Mouse (Mus musculus): ENCODE measurements around the gene Mpv17. TPM values are rescaled to one million over a fixed set of nuclear protein-coding genes. Genes with fewer than 3 reads are reported as not detected.
A peak's percentile ranks its signal among the peaks of the same experiment; 100 is the strongest.

Gene Mpv17
- total RNA-seq, 2 experiments from 2014 or later, result 43.4 to 51.8 TPM

DNA sequence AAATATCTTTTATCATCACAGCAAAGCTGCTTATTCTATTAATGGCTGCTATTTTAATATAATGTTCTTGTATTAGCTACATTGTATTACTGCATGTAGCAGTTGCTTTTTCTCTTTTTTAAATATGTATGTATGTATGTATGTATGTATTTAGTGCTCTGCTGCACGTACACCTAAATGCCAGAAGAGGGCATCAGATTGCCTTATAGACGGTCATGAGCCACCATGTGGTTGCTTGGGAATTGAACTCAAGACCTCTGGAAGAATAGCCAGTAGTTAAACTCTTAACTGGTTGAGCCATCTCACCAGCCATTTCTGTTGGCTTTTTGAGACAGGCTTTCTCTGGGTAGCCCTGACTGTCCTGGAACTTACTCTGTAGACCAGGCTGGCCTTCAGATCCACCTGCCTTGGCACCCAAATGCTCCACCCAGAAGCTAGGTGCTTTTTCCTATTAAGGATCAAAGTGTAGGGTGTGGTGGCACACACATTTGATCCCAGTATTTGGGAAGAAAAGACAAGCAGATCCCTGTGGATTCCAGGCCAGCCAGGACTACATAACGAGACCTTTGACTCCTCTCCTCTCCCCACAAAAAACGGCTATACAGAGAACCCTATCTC is 34.3 kb upstream of the Mpv17 start:
- no peak for DNase-seq (ENCODE audit: low spot score in 2 of 2)

- DNase-seq (ENCODE audit: low spot score in 2 of 2), result no peak
Observed at GRCm38 (mm10) chr5:31183678-31184077, 29.6 kb upstream of the Mpv17 start.

DNA sequence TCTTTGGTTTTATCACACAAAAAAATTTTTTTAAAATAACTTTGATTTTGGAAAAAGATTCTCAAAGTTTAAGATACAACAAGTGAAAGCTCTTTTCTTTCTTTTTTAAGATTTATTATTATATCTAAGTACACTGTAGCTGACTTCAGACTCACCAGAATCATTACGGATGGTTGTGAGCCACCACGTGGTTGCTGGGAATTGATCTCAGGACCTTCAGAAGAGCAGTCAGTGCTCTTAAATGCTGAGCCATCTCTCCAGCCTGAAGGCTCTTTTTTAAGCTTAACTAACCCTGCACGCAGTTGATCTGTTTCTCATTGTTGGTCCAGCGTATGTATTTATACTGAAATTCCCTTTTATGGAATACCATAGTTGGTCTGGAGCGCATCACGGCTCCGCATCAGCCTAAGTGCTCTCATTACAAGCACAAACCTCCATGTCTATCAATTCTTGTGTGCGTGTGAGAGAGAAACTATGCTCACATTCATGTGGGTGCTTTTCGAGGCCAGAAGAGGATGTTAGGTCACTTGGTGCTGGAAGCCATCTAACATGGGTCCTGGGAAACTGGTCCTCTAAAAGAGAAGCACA is 27.2 kb upstream of the Mpv17 start:
- no peak for DNase-seq (ENCODE audit: low spot score in 2 of 2)

DNA sequence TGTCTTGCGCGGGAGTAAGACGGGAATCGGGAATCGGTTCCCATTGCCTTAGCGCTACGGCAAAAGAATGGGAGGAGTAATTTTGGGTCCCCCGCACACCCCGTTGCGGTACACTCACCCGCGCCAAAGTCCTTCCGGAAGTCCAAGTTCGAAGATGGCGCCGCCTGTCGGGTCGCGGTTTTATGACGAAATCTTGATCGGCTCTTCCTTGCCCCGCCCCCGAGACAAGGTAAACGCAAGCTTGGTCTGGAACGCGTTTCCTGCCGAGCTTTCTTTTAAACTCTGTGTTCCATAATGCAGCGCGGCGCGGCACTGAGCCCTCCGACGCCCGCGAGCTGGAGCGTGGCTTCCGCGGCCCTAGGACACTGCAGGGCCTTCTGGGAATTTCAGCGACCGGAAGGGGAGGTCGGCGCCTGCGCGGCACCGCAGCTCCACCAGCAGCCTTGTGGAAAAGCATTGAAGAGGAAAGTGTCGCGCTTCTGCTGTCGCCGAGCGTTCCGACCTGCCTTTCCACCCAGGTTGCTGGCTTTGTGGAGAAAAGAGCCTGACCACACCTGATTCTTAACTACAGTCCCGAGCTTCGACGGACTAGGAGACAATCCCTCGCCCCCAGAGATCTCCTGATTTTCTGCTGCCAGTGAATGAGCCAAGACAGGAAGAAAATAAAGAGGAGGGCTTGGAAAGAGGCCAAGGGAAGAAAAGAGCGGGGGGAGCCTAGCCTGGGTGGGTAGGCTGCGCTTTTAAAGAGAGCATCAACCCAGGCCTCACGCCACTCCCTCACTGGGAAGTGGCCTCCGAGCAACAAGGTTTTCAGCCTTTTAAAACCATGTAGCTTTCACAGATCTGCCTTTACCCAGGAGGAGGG is 25.9 kb upstream of the Mpv17 start, which contains the start of the genes Gm29609 and Gtf3c2:
Gm29609 (minus strand) TSS at position 146 of the 865 bp plus-strand sequence.
Gtf3c2 (minus strand) TSS at position 379 of the 865 bp plus-strand sequence.
- DNase-seq (ENCODE audit: low spot score in 2 of 2), result peak; percentile 87 to 95

DNA sequence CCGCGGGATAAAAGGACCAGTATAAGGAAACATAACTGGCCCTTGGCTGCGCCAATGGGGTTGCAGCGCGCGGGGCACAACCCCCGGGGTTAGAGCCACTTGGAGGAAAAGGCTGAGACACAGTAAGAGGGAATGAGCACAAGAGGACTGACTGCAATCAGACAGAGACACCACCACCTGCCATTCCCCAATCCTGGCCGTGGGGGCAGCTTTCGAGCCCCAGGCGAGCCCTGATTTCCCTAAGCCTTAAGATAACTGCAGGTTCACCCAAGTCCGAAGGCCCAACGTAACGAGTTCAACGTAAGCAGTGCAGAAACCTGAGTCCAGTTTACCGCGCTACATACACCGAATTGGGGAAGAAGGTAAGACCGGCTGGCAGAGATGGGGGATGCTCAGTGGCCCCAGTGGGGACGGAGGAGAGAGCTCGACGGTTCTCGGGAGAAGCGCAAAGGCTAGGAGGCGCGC is 25.3 kb upstream of the Mpv17 start:
- DNase-seq (ENCODE audit: low spot score in 2 of 2), result no peak

DNA sequence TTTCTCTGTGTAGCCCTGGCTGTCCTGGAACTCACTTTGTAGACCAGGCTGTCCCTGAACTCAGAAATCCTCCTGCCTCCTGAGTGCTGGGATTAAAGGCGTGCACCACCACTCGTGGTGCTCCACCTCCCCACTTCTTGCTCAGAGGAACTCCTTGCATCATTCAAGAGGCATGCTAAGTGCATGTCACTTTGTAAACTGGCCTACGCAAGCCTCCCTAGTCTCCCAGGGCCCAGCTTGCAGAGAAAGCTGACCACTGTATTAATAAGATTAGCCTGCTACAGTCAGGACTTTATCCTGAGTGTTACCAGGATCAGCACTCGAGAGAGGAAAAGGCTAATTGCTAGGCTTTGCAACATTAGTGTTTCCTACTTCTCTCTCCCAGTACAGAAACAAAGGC is 14.6 kb upstream of the Mpv17 start:
- no peak for DNase-seq (ENCODE audit: low spot score in 2 of 2)

DNA sequence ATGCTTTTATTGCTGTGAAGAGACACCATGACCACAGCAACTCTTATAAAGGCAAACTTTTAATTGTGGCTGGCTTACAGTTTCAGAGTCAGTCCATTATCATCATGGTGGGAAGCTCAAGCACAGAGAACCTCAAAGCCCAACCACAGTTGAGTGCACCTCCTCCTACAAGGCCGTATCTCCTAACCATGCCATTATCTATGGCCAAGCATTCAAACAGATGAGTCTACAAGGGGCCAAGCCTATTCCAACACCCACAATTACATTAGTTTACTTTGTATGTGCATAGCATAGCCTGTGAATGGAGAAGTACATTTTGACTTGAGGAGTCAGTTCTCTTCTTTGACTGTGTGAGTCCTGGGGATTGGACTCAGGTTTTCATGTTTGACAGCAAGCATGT is 10.8 kb upstream of the Mpv17 start:
- DNase-seq (ENCODE audit: low spot score in 2 of 2), result no peak

DNA sequence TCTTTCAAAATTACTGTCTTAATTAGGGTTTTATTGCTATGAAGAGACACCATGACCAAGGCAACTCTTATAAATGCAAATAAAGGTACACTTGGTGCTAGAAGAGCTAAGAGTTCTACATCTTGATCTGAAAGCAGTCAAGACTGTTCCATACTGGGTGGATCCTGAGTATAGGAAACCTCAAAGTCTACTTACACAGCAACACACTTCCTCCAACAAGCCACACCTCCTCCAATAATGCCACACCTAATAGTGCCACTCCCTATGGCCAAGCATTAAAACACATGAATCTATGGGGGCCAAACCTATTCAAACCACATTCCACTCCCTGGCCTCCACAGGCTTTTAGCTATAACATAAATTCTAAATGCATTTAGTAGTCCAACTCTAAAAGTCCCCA is 8.4 kb upstream of the Mpv17 start:
- DNase-seq (ENCODE audit: low spot score in 2 of 2), result no peak

- DNase-seq (ENCODE audit: low spot score in 2 of 2), result peak in 1 of 2 experiments; percentile 27
Observed at GRCm38 (mm10) chr5:31153516-31154151, 417 bp downstream of the Mpv17 start.

- no peak for DNase-seq (ENCODE audit: low spot score in 2 of 2)
Observed at GRCm38 (mm10) chr5:31151746-31152145, 2.3 kb downstream of the Mpv17 start.

DNA sequence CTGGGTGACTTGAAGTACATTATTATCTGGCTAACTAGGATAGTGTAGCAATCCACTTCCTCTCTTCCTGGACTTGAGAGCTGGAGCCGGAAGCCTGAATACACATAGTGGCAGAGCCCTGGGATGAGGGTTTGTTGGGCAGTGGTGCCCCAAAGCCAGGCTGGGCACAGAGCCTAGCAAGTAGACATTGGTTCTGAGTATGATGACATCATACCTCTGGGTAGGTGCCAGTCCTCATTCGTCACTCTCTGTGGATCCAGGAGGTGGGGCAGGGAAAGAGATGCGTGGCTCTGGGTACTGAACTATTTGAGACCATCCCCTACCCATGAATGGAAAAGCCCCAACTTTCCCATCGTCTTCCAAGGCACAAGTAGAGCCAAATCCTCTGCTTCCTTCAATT is 4.3 kb downstream of the Mpv17 start:
- DNase-seq (ENCODE audit: low spot score in 2 of 2), result no peak

GRCm38 (mm10) chr5:31138968-31139425 is 15.1 kb downstream of the Mpv17 start:
- DNase-seq (ENCODE audit: low spot score in 2 of 2), result no peak

DNA sequence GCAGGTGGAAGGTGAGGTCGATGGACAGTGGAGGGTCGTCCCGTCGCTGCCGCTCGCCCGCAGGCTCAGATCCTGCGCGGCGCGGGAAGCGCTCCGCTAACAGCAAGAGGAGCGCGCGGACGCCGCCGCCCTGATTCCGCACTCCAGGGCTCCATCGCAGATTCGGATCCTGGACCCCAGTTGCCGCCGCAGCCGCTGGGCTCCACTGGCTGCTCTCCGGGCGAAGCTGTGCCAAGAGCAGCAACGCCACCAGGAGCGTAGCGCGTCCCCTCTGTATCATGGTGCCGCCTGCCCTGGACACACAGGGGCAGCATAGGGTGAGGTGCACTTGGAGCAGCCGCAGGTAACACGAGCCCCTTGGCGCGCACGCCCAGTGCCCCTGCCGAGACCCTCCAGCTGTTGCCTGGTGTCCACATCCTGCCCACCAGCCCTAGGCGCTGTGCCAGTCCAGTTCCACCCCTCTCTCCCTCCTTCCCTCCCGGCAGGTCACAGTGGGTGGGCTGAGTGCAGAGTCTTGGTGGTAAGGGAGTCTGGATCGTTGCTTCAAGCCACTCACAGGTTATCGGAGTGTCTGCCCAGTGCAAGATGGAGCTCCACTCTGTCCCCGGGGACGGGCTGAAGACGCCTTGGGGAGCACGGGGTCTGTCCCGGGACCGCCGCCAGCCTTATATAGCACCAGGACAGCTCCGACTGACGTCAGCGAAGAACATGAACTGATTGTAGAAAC is 15.6 kb downstream of the Mpv17 start, which contains the start of gene Ucn:
Ucn (minus strand) TSS at position 589 of the 727 bp plus-strand sequence.
- DNase-seq (ENCODE audit: low spot score in 2 of 2), result no peak

DNA sequence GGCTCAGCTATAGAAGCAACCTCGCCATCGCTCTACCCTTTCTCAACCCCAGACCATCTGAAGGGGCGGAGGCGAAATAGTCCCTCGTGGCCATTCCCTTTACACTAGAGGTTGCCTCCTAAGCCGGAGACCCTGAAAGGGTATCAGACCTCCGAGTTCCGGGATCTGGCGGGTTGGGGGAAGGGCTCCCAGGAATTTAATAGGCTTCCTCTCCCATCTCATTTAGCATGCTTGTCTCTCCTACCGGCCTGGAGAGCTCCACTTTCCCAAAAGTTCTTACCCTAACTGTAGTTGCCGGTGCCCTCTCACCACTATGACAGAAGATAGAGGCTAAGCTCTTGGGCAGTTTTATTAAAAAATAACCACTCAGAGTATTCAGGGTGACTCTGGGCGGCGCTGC is 16.4 kb downstream of the Mpv17 start:
- DNase-seq (ENCODE audit: low spot score in 2 of 2), result no peak

GRCm38 (mm10) chr5:31136730-31137424 is 17.2 kb downstream of the Mpv17 start:
- DNase-seq (ENCODE audit: low spot score in 2 of 2), result no peak

- no peak for DNase-seq (ENCODE audit: low spot score in 2 of 2)
Observed at GRCm38 (mm10) chr5:31126050-31126449, 28.0 kb downstream of the Mpv17 start.

DNA sequence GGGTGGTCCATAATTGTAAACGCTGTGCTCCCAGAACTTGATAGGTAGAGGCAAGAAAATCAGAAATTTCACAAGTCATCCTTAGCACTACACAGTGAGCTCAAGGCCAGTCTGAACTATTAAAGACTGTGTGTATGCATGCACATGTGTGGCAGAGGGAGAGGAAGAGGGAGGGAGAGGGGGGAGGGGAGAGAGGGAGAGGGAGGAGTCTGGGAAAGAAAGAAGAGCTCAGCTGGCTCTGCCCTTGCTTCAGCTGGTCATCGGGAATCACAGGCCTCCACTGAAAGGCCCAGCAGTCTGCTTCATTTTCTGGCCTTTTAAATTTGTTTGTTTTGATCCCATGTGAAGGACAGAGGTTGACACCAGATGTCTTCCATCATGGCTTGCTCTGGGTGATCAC is 30.6 kb downstream of the Mpv17 start:
- no peak for DNase-seq (ENCODE audit: low spot score in 2 of 2)

DNA sequence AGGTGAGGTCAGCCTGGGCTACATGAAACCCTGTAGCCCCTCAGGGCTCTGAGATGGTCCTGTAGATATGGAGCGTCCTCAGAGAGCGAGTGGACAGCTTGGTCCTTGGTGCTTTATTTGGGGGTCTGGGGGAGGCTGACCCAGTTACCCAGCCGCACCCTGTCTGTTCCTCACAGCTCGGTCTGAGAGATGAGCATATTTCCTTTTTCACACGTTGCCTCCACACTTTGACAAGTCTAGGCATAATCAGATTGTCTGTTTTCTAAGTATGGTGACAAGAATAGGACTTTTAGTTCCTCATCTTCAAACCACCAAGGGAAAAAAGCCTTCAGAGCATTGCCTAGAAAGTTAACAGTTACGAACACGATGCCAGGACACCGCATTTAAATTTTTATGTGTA is 32.9 kb downstream of the Mpv17 start:
- no peak for DNase-seq (ENCODE audit: low spot score in 2 of 2)

DNA sequence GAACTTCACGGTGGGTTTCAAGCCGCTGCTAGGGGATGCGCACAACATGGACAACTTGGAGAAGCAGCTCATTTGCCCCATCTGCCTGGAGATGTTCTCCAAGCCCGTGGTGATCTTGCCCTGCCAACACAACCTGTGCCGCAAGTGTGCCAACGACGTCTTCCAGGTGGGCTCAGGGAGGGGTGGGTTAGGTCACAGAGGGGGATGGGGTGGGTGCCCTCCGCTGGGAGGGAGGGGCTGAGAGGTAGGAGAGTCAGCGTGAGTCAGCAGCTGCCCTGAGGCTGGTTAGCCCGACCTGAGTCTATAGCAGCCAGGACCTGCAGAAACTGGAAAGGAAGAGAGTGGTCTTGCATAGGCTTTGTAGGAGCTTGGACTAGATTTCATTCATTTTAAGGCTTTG is 37.1 kb downstream of the Mpv17 start:
- DNase-seq (ENCODE audit: low spot score in 2 of 2), result no peak

DNA sequence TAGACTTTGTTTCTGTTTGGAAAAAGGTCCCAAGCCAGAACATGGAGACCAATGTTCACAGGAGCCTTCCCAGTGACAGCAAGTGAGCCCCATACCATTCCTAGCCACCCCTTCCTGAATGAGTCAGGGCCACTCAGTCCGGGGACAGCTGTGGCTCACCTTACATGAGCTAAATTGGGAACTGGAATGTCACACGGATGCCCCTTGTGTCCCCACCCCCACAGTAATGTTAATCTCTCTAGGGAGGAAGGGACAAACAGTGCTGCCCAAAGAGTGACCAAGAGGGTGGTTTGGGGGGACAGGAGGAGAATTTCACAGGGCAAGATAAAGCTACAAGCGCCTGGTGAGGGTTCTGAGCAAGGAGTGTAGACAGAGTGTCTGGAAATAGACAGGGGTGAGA is 37.7 kb downstream of the Mpv17 start, which contains the start of gene Trim54:
Trim54 (plus strand) TSS at position 359 of the 400 bp plus-strand sequence.
- no peak for DNase-seq (ENCODE audit: low spot score in 2 of 2)
